9 mouse cellular contexts compared by ENCODE assay signal in the genomic region with DNA sequence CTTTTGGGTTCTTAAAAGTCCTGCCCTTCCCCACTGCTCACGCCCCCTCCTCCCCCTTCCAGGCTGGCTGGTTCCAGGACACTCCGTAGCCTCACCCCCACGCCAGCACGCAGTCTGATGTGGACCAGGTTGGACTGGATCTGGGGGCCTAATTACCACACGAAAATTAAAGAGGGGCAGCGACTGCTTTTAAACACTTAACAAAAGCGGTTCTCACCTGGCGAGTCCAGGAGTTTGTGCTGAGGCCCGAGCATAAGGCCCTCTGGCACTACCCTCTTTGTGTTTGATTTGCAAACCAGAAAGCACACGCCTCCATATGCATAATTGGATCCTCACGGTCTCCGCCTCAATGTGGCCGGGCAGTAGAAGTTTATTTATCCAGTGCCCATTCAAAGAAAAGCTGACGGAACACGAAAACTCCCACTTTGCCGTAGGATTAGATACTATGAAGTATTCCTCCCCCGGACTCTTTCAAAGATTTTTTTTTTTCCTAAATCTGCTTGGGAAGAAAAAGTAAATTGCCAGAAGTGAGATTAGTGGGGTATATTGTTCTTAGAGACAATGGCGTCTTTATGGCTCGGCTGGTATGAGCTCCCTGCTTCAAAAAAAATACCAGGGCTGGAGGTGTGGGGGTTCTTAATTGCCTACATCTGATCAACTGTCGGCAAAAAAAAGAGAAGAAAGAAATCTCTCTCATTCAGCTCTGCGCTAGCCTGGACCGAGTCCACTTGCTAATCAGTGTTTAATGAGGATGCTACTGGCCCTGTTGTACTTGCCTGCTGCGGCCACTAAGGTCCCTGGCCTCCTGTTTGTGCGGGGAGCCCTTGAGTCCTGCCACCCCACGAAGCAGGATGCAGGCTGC.
A peak's percentile ranks its signal among the peaks of the same experiment; 100 is the strongest.
DNase-seq lines count a peak whose midpoint lies in the region; ATAC-seq lines count a peak whose summit lies in the region.
"Had no signal": no experiment of that assay in that cellular context is flagged by ENCODE, and none has a peak within 500 bp of the region (broad histone marks: within the 10 kb centered on the region; RNA-seq: fewer than 3 reads in every experiment).

No protein-coding gene starts in this region.

- DNase-seq in ovary, postnatal 10 days (ENCODE audit: low spot score), result peak; percentile 14
- no peak for DNase-seq in ovary, postnatal 14 days (ENCODE audit: low spot score)
- peak; percentile 75 for DNase-seq in limb, embryonic 10.5 days (ENCODE audit: low spot score)
- DNase-seq in retina, embryonic 14.5 days (ENCODE audit: low spot score), result peak; percentile 67
- DNase-seq in c-Kit-positive CD71-positive TER-119-positive erythroid progenitor cells, embryonic 14.5 days (ENCODE audit: low spot score), result no peak
- DNase-seq in cerebellum, adult 11 months, result no peak

- peak; percentile 86 for ATAC-seq in forebrain, embryonic 15.5 days (replicated peaks)
- ATAC-seq in CD4-positive, CD25-positive, alpha-beta regulatory T cell, adult 4 months, result no peak

- peaks cover 32% of the 10 kb centered on the region for H3K4me1 ChIP-seq in forebrain, embryonic 15.5 days
- H3K4me1 ChIP-seq in limb, embryonic 10.5 days, result peaks cover 73% of the 10 kb centered on the region

- H3K27ac ChIP-seq in forebrain, embryonic 15.5 days (replicated peaks), result peak overlapping the region; percentile 79
- H3K27ac ChIP-seq in limb, embryonic 10.5 days, result peak overlapping the region; percentile 85
- H3K27ac ChIP-seq: liver, embryonic 14.5 days had no signal

- H3K9me3 ChIP-seq in forebrain, embryonic 15.5 days, result no peaks in the 10 kb centered on the region
- H3K9me3 ChIP-seq in limb, embryonic 10.5 days (replicated peaks), result no peaks in the 10 kb centered on the region

- no peak overlapping the region; the same call in 1 of the 2 replicates for H3K9ac ChIP-seq in forebrain, embryonic 15.5 days (replicated peaks)
- H3K9ac ChIP-seq: liver, embryonic 14.5 days had no signal

- H3K4me3 ChIP-seq in forebrain, embryonic 15.5 days, result peak overlapping the region; percentile 18
- peak overlapping the region; percentile 41 for H3K4me3 ChIP-seq in limb, embryonic 10.5 days

- no peaks in the 10 kb centered on the region for H3K27me3 ChIP-seq in forebrain, embryonic 15.5 days
- H3K27me3 ChIP-seq in limb, embryonic 10.5 days (ENCODE audit: low read depth, poor library complexity, severe bottlenecking), result no peaks in the 10 kb centered on the region

- no peaks in the 10 kb centered on the region for H3K36me3 ChIP-seq in forebrain, embryonic 15.5 days
- H3K36me3 ChIP-seq in limb, embryonic 10.5 days, result no peaks in the 10 kb centered on the region

- H3K4me2 ChIP-seq in forebrain, embryonic 15.5 days (replicated peaks), result peak overlapping the region; percentile 39

- WGBS in forebrain, embryonic 15.5 days, result 2% methylated on average over 25 of the region's 25 CpGs
- 4% methylated on average over 25 of the region's 25 CpGs for WGBS in limb, embryonic 10.5 days

Comparison
In these comparisons a context has a peak if more than half of its experiments do, and no peak if none do; other contexts are left out.
1. DNase-seq: peak in ovary, postnatal 10 days (single experiment), limb, embryonic 10.5 days (single experiment) and retina, embryonic 14.5 days (single experiment); none in ovary, postnatal 14 days (single experiment), c-Kit-positive CD71-positive TER-119-positive erythroid progenitor cells, embryonic 14.5 days (single experiment) and cerebellum, adult 11 months (single experiment).